25 mouse cellular contexts compared by ENCODE assay signal in genomic region chr12:59744768-59745167, GRCm38 (mm10).
"Had no signal": no experiment of that assay in that cellular context is flagged by ENCODE, and none has a peak within 500 bp of the region (broad histone marks: within the 10 kb centered on the region; RNA-seq: fewer than 3 reads in every experiment).

No protein-coding gene starts in this region.

- H3K36me3 ChIP-seq: heart, embryonic 10.5 days; heart, embryonic 12.5 days; hindbrain, embryonic 10.5 days; hindbrain, embryonic 12.5 days; limb, embryonic 13.5 days; limb, embryonic 15.5 days; liver, embryonic 13.5 days; liver, embryonic 15.5 days had no signal

- H3K9me3 ChIP-seq: heart, embryonic 10.5 days; heart, embryonic 12.5 days; hindbrain, embryonic 10.5 days; hindbrain, embryonic 12.5 days; limb, embryonic 13.5 days; limb, embryonic 15.5 days; liver, embryonic 13.5 days; liver, embryonic 15.5 days had no signal

- H3K4me2 ChIP-seq: heart, embryonic 12.5 days; hindbrain, embryonic 12.5 days; hindbrain, embryonic 14.5 days; limb, embryonic 13.5 days; limb, embryonic 15.5 days; liver, embryonic 11.5 days; liver, embryonic 13.5 days; liver, embryonic 15.5 days had no signal

- H3K27ac ChIP-seq: gastrocnemius, adult 2 months; heart, embryonic 10.5 days; hindbrain, embryonic 10.5 days; hindbrain, embryonic 12.5 days; hindbrain, embryonic 14.5 days; hindbrain, postnatal 0 days; limb, embryonic 13.5 days; limb, embryonic 15.5 days; liver, embryonic 13.5 days; liver, embryonic 15.5 days had no signal

- H3K9ac ChIP-seq: heart, embryonic 12.5 days; hindbrain, embryonic 12.5 days; hindbrain, embryonic 14.5 days; limb, embryonic 13.5 days; limb, embryonic 15.5 days; liver, embryonic 13.5 days; liver, embryonic 15.5 days had no signal

- ATAC-seq: hindbrain, postnatal 0 days; intestine, embryonic 16.5 days had no signal

- H3K4me3 ChIP-seq: gastrocnemius, adult 2 months; heart, embryonic 10.5 days; heart, embryonic 12.5 days; hindbrain, embryonic 10.5 days; hindbrain, embryonic 12.5 days; limb, embryonic 13.5 days; limb, embryonic 15.5 days; liver, embryonic 13.5 days; liver, embryonic 15.5 days had no signal

- H3K27me3 ChIP-seq: heart, embryonic 12.5 days; hindbrain, embryonic 12.5 days; limb, embryonic 15.5 days; liver, embryonic 13.5 days; liver, embryonic 15.5 days had no signal

- H3K4me1 ChIP-seq: heart, embryonic 10.5 days; heart, embryonic 12.5 days; hindbrain, embryonic 10.5 days; hindbrain, embryonic 12.5 days; limb, embryonic 15.5 days; liver, embryonic 13.5 days; liver, embryonic 15.5 days had no signal

- DNase-seq: gastrocnemius, adult 2 months; gastrocnemius, postnatal 10 days; gastrocnemius, postnatal 25 days; heart, adult 18-20 months; heart, postnatal 10 days; heart, postnatal 4 days; kidney, adult 11 months; kidney, postnatal 10 days; kidney, postnatal 36 days; layer of hippocampus, adult 9-11 months; layer of hippocampus, postnatal 36 days; left cerebral cortex, postnatal 4 days; liver, embryonic 13.5 days; lung, adult 18-20 months had no signal
